Mouse (Mus musculus) 416B (cell line): ENCODE measurements at regions not wholly inside any gene's neighbourhood (a gene's known extent, or its start where the extent isn't known, plus 50 kb on each side); places are given as distances from the start of the nearest gene placed in this dataset.
"Not testable (repeated sequence)": the region's sequence is repeated elsewhere in the genome, so short reads cannot be mapped to it uniquely, and the experiment has no call there.

ENCODE experiments used
- DNase-seq: peaks from one replicate; pipeline ENCODE4 v3.0.0; 2011; ENCODE audit warnings: low read depth

GRCm38 (mm10) chr17:27287986-27288385 is 83.7 kb upstream of the Lemd2 start:
- not testable (repeated sequence) for DNase-seq

GRCm38 (mm10) chr17:27281241-27281640 is 77.0 kb upstream of the Lemd2 start:
- DNase-seq: no peak

- not testable (repeated sequence) for DNase-seq
Observed at GRCm38 (mm10) chr17:27279491-27280288, 75.4 kb upstream of the Lemd2 start.

GRCm38 (mm10) chr17:27277786-27278185 is 73.5 kb upstream of the Lemd2 start:
- not testable (repeated sequence) for DNase-seq

GRCm38 (mm10) chr17:27271756-27272155 is 67.5 kb upstream of the Lemd2 start:
- not testable (repeated sequence) for DNase-seq

GRCm38 (mm10) chr17:27270776-27271175 is 66.5 kb upstream of the Lemd2 start:
- not testable (repeated sequence) for DNase-seq

- DNase-seq: not testable (repeated sequence)
Observed at GRCm38 (mm10) chr17:27264607-27265006, 60.3 kb upstream of the Lemd2 start.

- no peak for DNase-seq
Observed at GRCm38 (mm10) chr17:27262607-27263006, 58.3 kb upstream of the Lemd2 start.

- DNase-seq: no peak
Observed at GRCm38 (mm10) chr17:27261981-27262380, 57.7 kb upstream of the Lemd2 start.

GRCm38 (mm10) chr17:27261251-27261650 is 57.0 kb upstream of the Lemd2 start:
- no peak for DNase-seq

- DNase-seq: no peak
Observed at GRCm38 (mm10) chr17:27260116-27260515, 55.8 kb upstream of the Lemd2 start.

GRCm38 (mm10) chr17:27257345-27257744 is 53.1 kb upstream of the Lemd2 start:
- DNase-seq: no peak

GRCm38 (mm10) chr17:27255804-27256203 is 51.5 kb upstream of the Lemd2 start:
- DNase-seq: no peak
